Mouse (Mus musculus) lung, embryonic 14.5 days (tissue): ENCODE data around the gene Reg3a. TPM values are rescaled to one million over a fixed set of nuclear protein-coding genes. Genes with fewer than 3 reads are reported as not detected.

Experiments
- ATAC-seq: fragments of 200-750 bp; cut with Nextera tagmentation; 2 replicates; pipeline ENCODE4 v1.8.0; 2017; ENCODE audit warnings: mild to moderate bottlenecking, moderate TSS enrichment, moderate library complexity; ENCODE audit not compliant: insufficient read depth
- DNase-seq: peaks from one replicate; pipeline ENCODE4 v3.0.0-alpha.2; 2015
- H3K27ac ChIP-seq: fragments of 300-500 bp; sonication (generic); 2 replicates; pipeline ENCODE4 v1.5.1; 2014; ENCODE audit warnings: low read depth, mild to moderate bottlenecking, moderate library complexity
- H3K27me3 ChIP-seq: fragments of 300-500 bp; sonication (generic); 2 replicates; pipeline ENCODE4 v1.6.1; 2014; ENCODE audit warnings: low read length, control low read depth; ENCODE audit not compliant: insufficient read depth
- H3K36me3 ChIP-seq: fragments of 300-500 bp; sonication (generic); 2 replicates; pipeline ENCODE4 v1.6.1; 2014; ENCODE audit warnings: control low read depth; ENCODE audit not compliant: insufficient read depth
- H3K4me1 ChIP-seq: fragments of 300-500 bp; sonication (generic); 2 replicates; pipeline ENCODE4 v1.6.1; 2014; ENCODE audit warnings: antibody characterized with exemption, control low read depth; ENCODE audit not compliant: insufficient read depth
- H3K4me2 ChIP-seq: fragments of 300-500 bp; sonication (generic); 2 replicates; pipeline ENCODE4 v1.6.1; 2014; ENCODE audit warnings: mild to moderate bottlenecking
- H3K4me3 ChIP-seq: fragments of 300-500 bp; sonication (generic); 2 replicates; pipeline ENCODE4 v1.5.1; 2014; ENCODE audit warnings: low read depth, low read length
- H3K9ac ChIP-seq: fragments of 300-500 bp; sonication (generic); 2 replicates; pipeline ENCODE4 v1.6.1; 2014
- H3K9me3 ChIP-seq: fragments of 300-500 bp; sonication (generic); 2 replicates; pipeline ENCODE4 v1.6.1; 2016; ENCODE audit warnings: low read depth, low read length, control low read depth
- CTCF ChIP-seq: IDR thresholded peaks from 2 replicates; pipeline ENCODE4 v1.5.1; 2016; ENCODE audit warnings: antibody characterized with exemption, low read depth
- WGBS: fragments of 180-500 bp; shearing (Covaris S2); extraction: QIAGEN DNeasy Blood & Tissue Kit; methylation state at CpG from one replicate; pipeline ENCODE4 v1.1.7; 2014; 5-methylcytosine and 5-hydroxymethylcytosine counted together
- polyA plus RNA-seq: library from polyadenylated mRNA; unstranded; fragments of >200 nt; fragmentation: Nextera tagmentation; extraction: Ambion mirVana; gene quantifications from 2 replicates; pipeline ENCODE4 v1.2.1, GENCODE M21; 2014

The Reg3a gene
- not detected in 2 replicates for polyA plus RNA-seq

DNA sequence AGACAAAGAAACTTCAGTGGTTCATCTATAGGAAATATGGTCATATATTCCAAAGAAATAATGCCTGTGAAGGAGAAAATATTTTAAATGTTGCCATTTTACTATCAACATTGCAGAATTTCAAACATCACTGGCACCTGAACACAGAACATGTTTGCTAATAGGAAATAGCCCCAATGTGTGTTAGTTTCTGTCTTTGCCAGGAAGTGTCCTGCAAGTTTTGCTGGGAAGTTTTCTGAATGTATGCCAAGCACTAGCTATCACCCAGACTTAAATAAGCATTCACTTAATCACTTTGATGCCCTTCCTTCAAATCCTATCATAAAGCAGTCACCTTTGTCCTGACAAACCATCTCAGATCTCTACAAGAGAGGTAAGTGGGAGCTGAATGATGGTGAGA lies at the start of gene Reg3a:
Reg3a (plus strand) TSS at position 301 of the 400 bp plus-strand sequence.
- H3K9ac ChIP-seq = no peak within 1 kb of the TSS
- H3K27me3 ChIP-seq = no peaks in the 10 kb centered on the region
- no peaks in the 10 kb centered on the region for H3K9me3 ChIP-seq
- ATAC-seq (no peak), DNase-seq (no peak)
- H3K36me3 ChIP-seq = no peaks in the 10 kb centered on the region
- H3K4me1 ChIP-seq = no peaks in the 10 kb centered on the region
- H3K27ac ChIP-seq = no peak within 1 kb of the TSS
- H3K4me3 ChIP-seq = no peak within 1 kb of the TSS
- H3K4me2 ChIP-seq = no peak within 1 kb of the TSS
- no peak for TF ChIP-seq CTCF

DNA sequence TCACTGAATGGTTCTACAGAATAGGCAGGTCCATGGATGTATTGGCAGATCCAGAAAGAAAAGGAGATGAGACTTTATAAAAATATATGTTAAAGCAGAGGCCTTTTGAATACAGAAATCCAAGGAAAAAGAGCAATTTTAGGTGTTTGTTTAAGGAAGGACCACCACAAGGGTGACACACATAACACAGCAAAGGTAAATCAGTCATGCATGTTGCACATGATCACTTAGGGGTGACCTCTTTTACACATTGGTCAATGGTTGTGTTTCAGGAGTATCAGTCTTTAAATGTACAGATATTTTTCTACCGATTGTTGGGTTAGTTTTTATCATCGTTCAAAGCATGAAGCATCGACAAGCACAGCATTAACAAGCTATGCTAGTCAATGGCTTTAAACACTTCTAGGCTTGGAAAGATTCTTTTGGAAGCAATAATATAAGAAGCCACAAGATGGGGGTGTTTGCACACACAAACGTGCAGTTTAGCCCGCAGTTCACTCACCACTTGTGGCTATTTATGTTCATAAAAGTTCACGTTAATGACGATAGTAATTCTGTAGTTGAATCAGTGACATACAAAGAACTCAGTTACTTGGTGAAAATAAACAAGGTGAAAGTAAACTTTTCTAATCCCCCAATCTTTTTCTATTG lies 48.5 kb upstream of the Reg3a start:
- DNase-seq (peak; percentile 78), ATAC-seq (peak; percentile 56; the same call in 1 of the 2 replicates)
- no peak overlapping the region for H3K4me2 ChIP-seq
- no peaks in the 10 kb centered on the region for H3K36me3 ChIP-seq
- no peaks in the 10 kb centered on the region for H3K9me3 ChIP-seq
- no peaks in the 10 kb centered on the region for H3K27me3 ChIP-seq
- peak; percentile 55 for TF ChIP-seq CTCF
- WGBS = 27% methylated on average over 7 of the region's 7 CpGs
- no peak overlapping the region for H3K9ac ChIP-seq
- H3K27ac ChIP-seq = no peak overlapping the region
- no peak overlapping the region for H3K4me3 ChIP-seq
- no peaks in the 10 kb centered on the region for H3K4me1 ChIP-seq

GRCm38 (mm10) chr6:78340296-78340695 lies 40.2 kb upstream of the Reg3a start:
- Histone ChIP-seq H3K4me1 (no peaks in the 10 kb centered on the region), H3K27ac (no peak overlapping the region), H3K9ac (no peak overlapping the region), H3K4me2 (no peak overlapping the region), H3K9me3 (no peaks in the 10 kb centered on the region), H3K36me3 (no peaks in the 10 kb centered on the region), H3K27me3 (no peaks in the 10 kb centered on the region), H3K4me3 (no peak overlapping the region)
- no peak for TF ChIP-seq CTCF
- no peak for DNase-seq
- no peak for ATAC-seq

GRCm38 (mm10) chr6:78341689-78342088 lies 38.8 kb upstream of the Reg3a start:
- no peak for DNase-seq
- ATAC-seq = no peak
- Histone ChIP-seq H3K36me3 (no peaks in the 10 kb centered on the region), H3K4me3 (no peak overlapping the region), H3K9me3 (no peaks in the 10 kb centered on the region), H3K27ac (no peak overlapping the region), H3K4me2 (no peak overlapping the region), H3K27me3 (no peaks in the 10 kb centered on the region), H3K4me1 (no peaks in the 10 kb centered on the region), H3K9ac (no peak overlapping the region)
- TF ChIP-seq CTCF = no peak
- 71% methylated on average over 2 of the region's 2 CpGs for WGBS

DNA sequence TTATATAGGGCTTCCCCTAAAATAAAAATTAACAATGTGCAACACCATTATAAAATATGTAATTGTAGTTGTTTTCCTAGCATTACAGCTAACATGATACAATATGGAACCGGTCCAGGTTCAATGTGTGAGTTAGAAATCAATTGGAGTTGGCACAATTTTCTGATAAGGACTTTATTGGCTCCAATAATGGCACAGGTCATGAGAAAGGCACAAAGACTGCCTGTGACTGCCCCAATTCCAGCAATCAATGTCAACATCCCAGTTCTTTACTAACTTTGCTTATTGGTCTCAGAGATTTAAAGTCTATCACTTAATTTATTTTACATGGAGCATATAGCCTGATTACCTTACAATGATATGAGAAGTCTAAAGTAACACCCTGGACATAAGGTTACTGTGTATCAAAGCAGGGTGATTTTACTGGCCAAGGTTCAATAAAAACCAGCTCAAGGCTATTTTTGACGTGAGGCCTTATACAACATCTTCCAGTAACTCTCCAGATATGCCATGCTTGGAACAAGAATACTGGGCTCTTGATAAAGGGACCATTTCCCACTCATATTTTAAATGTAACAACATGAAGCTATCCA lies 18.4 kb upstream of the Reg3a start:
- Histone ChIP-seq H3K9ac (no peak overlapping the region), H3K27me3 (no peaks in the 10 kb centered on the region), H3K36me3 (no peaks in the 10 kb centered on the region), H3K27ac (no peak overlapping the region), H3K9me3 (no peaks in the 10 kb centered on the region), H3K4me1 (no peaks in the 10 kb centered on the region), H3K4me3 (no peak overlapping the region), H3K4me2 (no peak overlapping the region)
- 56% methylated on average over 2 of the region's 2 CpGs for WGBS
- ATAC-seq (no peak), DNase-seq (no peak)
- no peak for TF ChIP-seq CTCF

GRCm38 (mm10) chr6:78370357-78370756 lies 10.2 kb upstream of the Reg3a start, which contains the start of gene Reg3b:
Reg3b (plus strand) TSS chr6:78370657.
- H3K27me3 ChIP-seq = no peaks in the 10 kb centered on the region
- no peak within 1 kb of the TSS for H3K4me3 ChIP-seq
- H3K36me3 ChIP-seq = no peaks in the 10 kb centered on the region
- no peaks in the 10 kb centered on the region for H3K9me3 ChIP-seq
- ATAC-seq = no peak
- no peak for TF ChIP-seq CTCF
- no peak within 1 kb of the TSS for H3K9ac ChIP-seq
- H3K4me2 ChIP-seq = no peak within 1 kb of the TSS
- H3K4me1 ChIP-seq = no peaks in the 10 kb centered on the region
- DNase-seq = no peak
- H3K27ac ChIP-seq = no peak within 1 kb of the TSS
- 67% methylated on average over 2 of the region's 2 CpGs for WGBS

DNA sequence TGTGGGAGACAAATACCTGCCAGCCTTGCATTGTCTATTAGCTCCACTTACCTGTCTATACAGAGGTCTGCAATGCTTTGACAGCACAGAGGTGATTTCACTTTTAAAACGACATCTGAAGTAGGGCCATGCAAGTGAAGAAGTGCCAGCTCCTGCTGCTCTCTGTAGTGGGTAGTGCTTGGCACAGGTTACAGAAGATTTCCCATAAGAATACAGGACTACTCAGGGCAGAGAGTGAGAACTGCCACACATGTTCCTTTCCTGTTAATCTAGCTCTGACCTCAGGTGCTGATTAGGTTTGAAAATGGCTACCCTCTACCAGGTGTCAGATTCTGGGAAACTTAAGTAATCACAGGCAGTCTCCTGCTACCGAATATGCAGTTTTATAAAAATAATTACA lies 1.7 kb upstream of the Reg3a start, which contains the start of gene Reg3d:
Reg3d (minus strand) TSS at position 101 of the 400 bp plus-strand sequence.
- no peaks in the 10 kb centered on the region for H3K36me3 ChIP-seq
- DNase-seq (no peak), ATAC-seq (no peak)
- no peak within 1 kb of the TSS for H3K27ac ChIP-seq
- H3K4me3 ChIP-seq = no peak within 1 kb of the TSS
- no peaks in the 10 kb centered on the region for H3K4me1 ChIP-seq
- H3K9me3 ChIP-seq = no peaks in the 10 kb centered on the region
- 60% methylated on average over 2 of the region's 2 CpGs for WGBS
- no peak within 1 kb of the TSS for H3K9ac ChIP-seq
- H3K4me2 ChIP-seq = no peak within 1 kb of the TSS
- H3K27me3 ChIP-seq = no peaks in the 10 kb centered on the region
- no peak for TF ChIP-seq CTCF
